Comparison of ENCODE assay signal across 12 mouse cellular contexts in the genomic region with DNA sequence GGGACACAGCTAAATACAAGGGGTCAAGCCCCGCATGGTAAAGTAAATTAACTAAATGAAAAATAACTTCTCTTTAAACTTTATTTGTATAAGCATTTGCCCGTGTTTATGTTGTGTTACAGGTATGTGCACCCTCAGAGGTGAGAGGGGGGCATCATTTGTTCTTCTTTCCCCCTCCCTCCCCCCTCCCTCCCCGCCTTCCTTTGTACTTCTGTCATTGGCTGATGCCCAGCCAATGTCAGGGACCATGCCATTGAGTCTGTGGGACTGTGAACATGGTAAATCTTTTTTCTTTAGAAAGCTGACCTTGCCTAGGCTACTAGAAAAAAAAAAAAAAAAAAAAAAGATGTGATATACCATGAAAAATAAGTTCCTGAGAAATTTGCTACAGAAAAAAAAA.
DNase-seq lines count a peak whose midpoint lies in the region; ATAC-seq and TF ChIP-seq lines count a peak whose summit lies in the region.
"Had no signal": no experiment of that assay in that cellular context is flagged by ENCODE, and none has a peak within 500 bp of the region (broad histone marks: within the 10 kb centered on the region; RNA-seq: fewer than 3 reads in every experiment).

No protein-coding gene starts in this region.

- TF ChIP-seq POLR2A in myocyte (IDR thresholded peaks at IDR 0.05; ENCODE audit: insufficient read length, low read depth): no peak

- no peaks in the 10 kb centered on the region for H3K79me2 ChIP-seq in myocyte (ENCODE audit: control insufficient read depth, insufficient read depth)

- WGBS in embryonic facial prominence, embryonic 13.5 days: 66% methylated on average over 3 of the region's 3 CpGs
- 77% methylated on average over 3 of the region's 3 CpGs for WGBS in embryonic facial prominence, embryonic 10.5 days
- 66% methylated on average over 3 of the region's 3 CpGs for WGBS in hindbrain, embryonic 14.5 days
- 75% methylated on average over 3 of the region's 3 CpGs for WGBS in hindbrain, embryonic 12.5 days
- 81% methylated on average over 3 of the region's 3 CpGs for WGBS in midbrain, postnatal 0 days
- 89% methylated on average over 3 of the region's 3 CpGs for WGBS in midbrain, embryonic 11.5 days

- no peaks in the 10 kb centered on the region for H3K36me3 ChIP-seq in embryonic facial prominence, embryonic 13.5 days
- H3K36me3 ChIP-seq in embryonic facial prominence, embryonic 10.5 days (replicated peaks): no peaks in the 10 kb centered on the region
- no peaks in the 10 kb centered on the region for H3K36me3 ChIP-seq in hindbrain, embryonic 14.5 days (replicated peaks; ENCODE audit: control insufficient read depth, insufficient read depth)
- no peaks in the 10 kb centered on the region for H3K36me3 ChIP-seq in hindbrain, embryonic 12.5 days
- no peaks in the 10 kb centered on the region for H3K36me3 ChIP-seq in midbrain, postnatal 0 days (ENCODE audit: insufficient read depth, low read length)
- no peaks in the 10 kb centered on the region for H3K36me3 ChIP-seq in midbrain, embryonic 11.5 days (ENCODE audit: control insufficient read depth, insufficient read depth, low read length)
- H3K36me3 ChIP-seq in myocyte (ENCODE audit: control insufficient read depth, insufficient read depth): no peaks in the 10 kb centered on the region
- H3K36me3 ChIP-seq: midbrain, embryonic 10.5 days had no signal

- peak overlapping the region; percentile 40; the same call in 1 of the 2 replicates for H3K4me2 ChIP-seq in embryonic facial prominence, embryonic 13.5 days
- 0 out of 2 replicates have a peak overlapping the region, but pooled peaks have one; percentile 28 for H3K4me2 ChIP-seq in hindbrain, embryonic 14.5 days (replicated peaks)
- no peak overlapping the region for H3K4me2 ChIP-seq in hindbrain, embryonic 12.5 days (replicated peaks)
- 0 out of 2 replicates have a peak overlapping the region, but pooled peaks have one; percentile 2 for H3K4me2 ChIP-seq in midbrain, postnatal 0 days (ENCODE audit: low read depth, low read length, poor library complexity, severe bottlenecking)
- H3K4me2 ChIP-seq in midbrain, embryonic 11.5 days: no peak overlapping the region
- peak overlapping the region; percentile 63 for H3K4me2 ChIP-seq in myocyte (ENCODE audit: low read depth)
- H3K4me2 ChIP-seq: liver, embryonic 11.5 days had no signal

- no peak overlapping the region for H3ac ChIP-seq in myocyte (ENCODE audit: control insufficient read depth, insufficient read length)

- no peak for ATAC-seq in embryonic facial prominence, embryonic 13.5 days (ENCODE audit: insufficient number of reproducible peaks, insufficient read depth, low FRiP score, low TSS enrichment, low read depth)
- no peak for ATAC-seq in hindbrain, embryonic 14.5 days (ENCODE audit: low FRiP score)
- no peak for ATAC-seq in hindbrain, embryonic 12.5 days (ENCODE audit: low FRiP score)
- ATAC-seq in midbrain, postnatal 0 days (ENCODE audit: low FRiP score): no peak
- ATAC-seq in midbrain, embryonic 11.5 days (ENCODE audit: low FRiP score): no peak
- ATAC-seq: intestine, embryonic 16.5 days had no signal

- H3K9me3 ChIP-seq in embryonic facial prominence, embryonic 13.5 days: no peaks in the 10 kb centered on the region
- no peaks in the 10 kb centered on the region for H3K9me3 ChIP-seq in embryonic facial prominence, embryonic 10.5 days
- no peaks in the 10 kb centered on the region for H3K9me3 ChIP-seq in hindbrain, embryonic 14.5 days (ENCODE audit: control insufficient read depth, low read length)
- no peaks in the 10 kb centered on the region for H3K9me3 ChIP-seq in hindbrain, embryonic 12.5 days (replicated peaks)
- no peaks in the 10 kb centered on the region for H3K9me3 ChIP-seq in midbrain, postnatal 0 days (ENCODE audit: low read length)
- no peaks in the 10 kb centered on the region for H3K9me3 ChIP-seq in midbrain, embryonic 11.5 days (ENCODE audit: control insufficient read depth, low read length)
- H3K9me3 ChIP-seq: midbrain, embryonic 10.5 days had no signal

- peak overlapping the region; percentile 44; the same call in 1 of the 2 replicates for H3K27ac ChIP-seq in embryonic facial prominence, embryonic 13.5 days
- H3K27ac ChIP-seq in embryonic facial prominence, embryonic 10.5 days (replicated peaks): no peak overlapping the region
- H3K27ac ChIP-seq in hindbrain, embryonic 14.5 days: 0 out of 2 replicates have a peak overlapping the region, but pooled peaks have one; percentile 43
- H3K27ac ChIP-seq in hindbrain, embryonic 12.5 days: no peak overlapping the region
- H3K27ac ChIP-seq in midbrain, postnatal 0 days (ENCODE audit: low read depth, low read length): no peak overlapping the region
- H3K27ac ChIP-seq in midbrain, embryonic 11.5 days (ENCODE audit: low read depth, low read length): no peak overlapping the region
- H3K27ac ChIP-seq: midbrain, embryonic 10.5 days had no signal

- DNase-seq in embryonic facial prominence, embryonic 10.5 days (ENCODE audit: low spot score): no peak
- no peak for DNase-seq in hindbrain, embryonic 14.5 days (ENCODE audit: low spot score)
- DNase-seq in midbrain, postnatal 0 days (ENCODE audit: low spot score): no peak
- no peak for DNase-seq in midbrain, embryonic 11.5 days (ENCODE audit: low spot score, missing footprints)
- DNase-seq in urinary bladder, postnatal 10 days (ENCODE audit: low spot score): no peak
- DNase-seq: lung, adult 2 months had no signal

- H3K27me3 ChIP-seq in embryonic facial prominence, embryonic 13.5 days: no peaks in the 10 kb centered on the region
- no peaks in the 10 kb centered on the region for H3K27me3 ChIP-seq in embryonic facial prominence, embryonic 10.5 days (replicated peaks; ENCODE audit: low read depth, poor library complexity, severe bottlenecking)
- H3K27me3 ChIP-seq in hindbrain, embryonic 14.5 days (ENCODE audit: control insufficient read depth, insufficient read depth, low read length): no peaks in the 10 kb centered on the region
- H3K27me3 ChIP-seq in hindbrain, embryonic 12.5 days: no peaks in the 10 kb centered on the region
- H3K27me3 ChIP-seq in midbrain, postnatal 0 days (ENCODE audit: insufficient read depth, low read length): no peaks in the 10 kb centered on the region
- no peaks in the 10 kb centered on the region for H3K27me3 ChIP-seq in midbrain, embryonic 11.5 days (ENCODE audit: control insufficient read depth, insufficient read depth, low read length)
- no peaks in the 10 kb centered on the region for H3K27me3 ChIP-seq in myocyte (ENCODE audit: control insufficient read depth, insufficient read depth, insufficient read length)

- H3K9ac ChIP-seq in embryonic facial prominence, embryonic 13.5 days: no peak overlapping the region
- no peak overlapping the region for H3K9ac ChIP-seq in hindbrain, embryonic 14.5 days
- H3K9ac ChIP-seq in hindbrain, embryonic 12.5 days: no peak overlapping the region
- H3K9ac ChIP-seq in midbrain, postnatal 0 days (replicated peaks; ENCODE audit: low read length, poor library complexity, severe bottlenecking): no peak overlapping the region
- H3K9ac ChIP-seq in midbrain, embryonic 11.5 days (ENCODE audit: low read length): no peak overlapping the region

- H3K4me3 ChIP-seq in embryonic facial prominence, embryonic 13.5 days: no peak overlapping the region
- H3K4me3 ChIP-seq in embryonic facial prominence, embryonic 10.5 days: no peak overlapping the region
- no peak overlapping the region for H3K4me3 ChIP-seq in hindbrain, embryonic 14.5 days (replicated peaks; ENCODE audit: low read length)
- H3K4me3 ChIP-seq in hindbrain, embryonic 12.5 days: no peak overlapping the region
- no peak overlapping the region for H3K4me3 ChIP-seq in midbrain, postnatal 0 days (ENCODE audit: low read depth, low read length)
- no peak overlapping the region for H3K4me3 ChIP-seq in midbrain, embryonic 11.5 days (ENCODE audit: low read depth, low read length)
- no peak overlapping the region for H3K4me3 ChIP-seq in myocyte
- H3K4me3 ChIP-seq: midbrain, embryonic 10.5 days had no signal

- peaks cover 13% of the 10 kb centered on the region for H3K4me1 ChIP-seq in embryonic facial prominence, embryonic 13.5 days
- H3K4me1 ChIP-seq in embryonic facial prominence, embryonic 10.5 days: peaks cover 11% of the 10 kb centered on the region
- H3K4me1 ChIP-seq in hindbrain, embryonic 14.5 days (replicated peaks; ENCODE audit: control insufficient read depth, insufficient read depth, low read length): peaks cover 12% of the 10 kb centered on the region; the same call in 1 of the 2 replicates
- H3K4me1 ChIP-seq in hindbrain, embryonic 12.5 days: peaks cover 18% of the 10 kb centered on the region
- no peaks in the 10 kb centered on the region for H3K4me1 ChIP-seq in midbrain, postnatal 0 days (ENCODE audit: insufficient read depth, low read length)
- H3K4me1 ChIP-seq in midbrain, embryonic 11.5 days (ENCODE audit: control insufficient read depth, insufficient read depth, low read length): no peaks in the 10 kb centered on the region
- H3K4me1 ChIP-seq: midbrain, embryonic 10.5 days had no signal

- no peak for TF ChIP-seq CTCF in midbrain, postnatal 0 days (IDR thresholded peaks at IDR 0.05)

TF ChIP-seq in myocyte, 11 proteins besides CTCF, POLR2A, EP300 and RAD21:
- no peak for TF ChIP-seq MAX (IDR thresholded peaks at IDR 0.05; ENCODE audit: low read depth)
- no peak for TF ChIP-seq TCF3 (IDR thresholded peaks at IDR 0.05; ENCODE audit: insufficient read length, low read depth)
- no peak for TF ChIP-seq SRF (IDR thresholded peaks at IDR 0.05; ENCODE audit: control insufficient read depth, insufficient read length, low read depth)
- TF ChIP-seq E2F4 (IDR thresholded peaks at IDR 0.05; ENCODE audit: insufficient read depth): no peak

Comparison
In these comparisons a context has a peak if more than half of its experiments do, and no peak if none do; other contexts are left out.
1. H3K27ac ChIP-seq: peak in embryonic facial prominence, embryonic 13.5 days (single experiment) and hindbrain, embryonic 14.5 days (single experiment); none in embryonic facial prominence, embryonic 10.5 days (single experiment), hindbrain, embryonic 12.5 days (single experiment), midbrain, postnatal 0 days (single experiment) and midbrain, embryonic 11.5 days (single experiment).
2. H3K4me2 ChIP-seq: peak in embryonic facial prominence, embryonic 13.5 days (single experiment), hindbrain, embryonic 14.5 days (single experiment), midbrain, postnatal 0 days (single experiment) and myocyte (single experiment); none in hindbrain, embryonic 12.5 days (single experiment) and midbrain, embryonic 11.5 days (single experiment).